Mouse (Mus musculus) gastrocnemius, adult 8-10 months (tissue): ENCODE measurements around the gene Phactr1. TPM values are rescaled to one million over a fixed set of nuclear protein-coding genes. Genes with fewer than 3 reads are reported as not detected.

Experiments used
- DNase-seq, 2 experiments: peaks; one replicate each; pipeline ENCODE4 v3.0.0; 2022; ENCODE audit warnings: low spot score in 2 of 2
- total RNA-seq, 4 experiments: library from RNA; stranded (reverse); gene quantifications; 2 replicates each; pipeline ENCODE4 v1.2.4; 2022

Gene Phactr1
- 1 to 10 TPM in 3 of 4 experiments, under 1 TPM in 1; 0.51 to 3.1 (median 1.7) TPM for total RNA-seq

DNA sequence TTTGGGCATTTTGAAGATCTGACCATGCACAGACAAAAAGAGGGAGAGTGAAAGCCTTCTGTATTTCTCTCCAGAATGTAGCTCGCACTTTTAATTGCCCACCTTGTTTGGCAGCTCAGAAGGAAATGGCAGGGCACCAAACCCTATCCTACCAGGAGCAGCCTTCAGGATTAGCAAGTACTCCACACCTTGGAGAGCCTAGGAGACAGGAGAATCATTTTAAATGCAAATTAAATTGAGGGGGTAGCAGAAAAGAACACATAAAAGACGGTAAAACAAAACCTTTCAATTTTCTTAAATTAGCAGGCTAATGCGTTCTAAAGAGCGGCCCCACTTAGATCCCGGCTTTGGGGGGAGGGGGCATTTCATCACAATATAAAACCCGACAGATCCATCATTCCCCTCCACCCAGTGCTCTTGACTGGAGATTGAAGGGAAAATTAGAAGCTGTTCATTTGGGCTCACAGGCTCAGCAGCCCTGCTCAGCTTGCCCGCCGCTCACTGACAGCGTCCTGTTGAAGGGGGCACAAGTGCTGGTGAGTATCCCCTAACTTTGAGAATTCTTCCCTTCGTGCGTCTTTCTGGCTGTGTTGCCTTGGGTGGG lies at the start of gene Phactr1:
Gene Phactr1 (plus strand): TSS at position 233 of the 604 bp plus-strand sequence.
- no peak for DNase-seq

DNA sequence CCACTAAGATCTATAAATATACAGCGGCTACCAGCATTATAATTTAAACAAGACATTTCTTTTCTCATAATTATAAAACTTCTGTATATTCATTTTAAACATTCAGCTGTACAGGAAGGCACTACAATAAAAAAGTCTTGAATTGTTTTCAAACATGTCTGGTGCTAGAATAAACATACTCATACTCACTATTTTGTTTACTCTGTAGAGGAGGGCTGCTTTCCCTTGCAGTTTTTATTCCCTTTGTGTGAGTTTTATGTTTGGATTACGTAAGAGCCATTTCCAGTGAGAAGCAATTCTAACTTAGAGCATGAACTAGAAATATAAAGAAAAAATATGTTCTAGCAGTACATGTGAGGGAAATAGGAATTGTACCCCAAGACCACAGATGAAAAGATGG lies 45.5 kb upstream of the Phactr1 start:
- DNase-seq: no peak

DNA sequence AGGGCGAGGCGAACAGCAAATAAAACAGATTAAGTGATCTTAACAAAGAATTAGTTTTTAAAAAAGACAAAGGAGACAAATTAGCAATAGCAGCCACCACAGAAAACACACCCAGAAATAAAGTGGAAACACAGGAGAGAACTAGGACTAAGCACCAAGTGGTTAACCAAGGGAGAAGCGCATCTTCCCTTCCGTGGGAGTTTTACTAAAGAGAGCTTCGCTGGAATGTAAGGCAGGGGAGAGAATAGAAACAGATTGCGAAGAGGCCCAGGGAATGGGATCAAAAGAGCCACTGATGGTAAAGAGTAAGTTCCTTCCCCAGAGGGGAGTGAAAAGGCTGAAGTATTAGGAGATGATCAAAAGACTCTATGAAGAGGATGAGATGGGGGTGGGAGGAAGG lies 30.2 kb upstream of the Phactr1 start:
- no peak for DNase-seq

DNA sequence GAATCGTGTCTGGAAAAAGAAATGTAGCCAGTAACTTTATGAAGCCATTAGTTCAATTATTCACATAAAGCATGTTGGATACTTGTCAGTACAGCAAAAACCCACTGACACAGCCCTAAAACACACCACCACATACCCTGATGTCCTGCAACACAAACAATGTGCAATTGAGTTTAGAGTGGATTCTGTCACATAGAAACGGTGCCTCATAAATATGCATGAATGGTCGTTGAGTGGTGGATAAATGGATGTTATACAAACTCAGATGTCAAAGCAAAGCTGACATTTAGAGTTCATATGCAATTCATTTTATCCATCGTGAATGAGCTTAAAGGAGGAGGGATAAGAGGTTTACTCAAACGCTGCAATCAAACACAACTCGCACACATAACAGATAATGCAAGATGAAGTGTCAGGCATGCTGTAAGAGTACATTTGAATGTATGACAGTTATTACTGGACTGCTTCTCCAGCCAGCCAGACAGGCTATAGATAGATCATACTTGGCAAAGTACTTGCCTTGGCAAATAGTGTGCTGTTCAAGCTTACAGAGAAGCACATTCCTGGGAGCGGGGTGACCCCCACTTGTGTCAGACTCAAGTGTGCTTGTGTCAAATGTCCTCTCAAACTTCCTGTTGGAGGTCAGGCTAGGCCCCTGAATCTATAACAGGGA lies 23.6 kb upstream of the Phactr1 start:
- DNase-seq: no peak

DNA sequence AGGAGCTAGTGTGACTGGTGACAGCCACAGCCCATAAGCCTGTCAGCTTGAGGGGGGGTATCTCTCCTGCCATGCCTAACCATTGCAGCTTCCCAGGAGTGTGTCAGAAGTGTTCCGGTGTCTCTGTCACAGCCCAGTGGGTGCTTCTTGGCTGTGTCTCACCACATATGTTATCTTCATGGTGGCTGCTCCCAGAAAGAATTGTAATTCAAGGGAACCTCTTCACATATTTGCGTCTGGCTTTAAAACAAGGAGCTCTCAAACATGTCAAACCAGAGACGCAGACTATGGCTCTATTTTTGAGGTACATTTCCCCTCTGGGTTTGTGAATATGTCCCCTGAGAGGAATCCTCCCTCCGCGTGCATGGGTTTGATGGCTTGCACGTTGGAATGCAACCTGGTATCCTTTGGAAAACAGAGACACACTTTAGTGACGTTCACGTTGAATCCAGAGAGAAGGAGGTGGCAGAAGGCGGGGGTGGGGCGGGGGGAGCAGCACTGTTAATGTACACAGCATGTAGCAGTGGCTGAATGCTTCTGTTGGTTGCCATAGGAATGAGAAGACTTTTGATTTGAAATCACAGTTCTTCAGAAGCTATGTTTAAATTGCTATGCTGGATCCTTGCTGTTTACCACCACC lies 8.7 kb upstream of the Phactr1 start:
- no peak for DNase-seq

DNA sequence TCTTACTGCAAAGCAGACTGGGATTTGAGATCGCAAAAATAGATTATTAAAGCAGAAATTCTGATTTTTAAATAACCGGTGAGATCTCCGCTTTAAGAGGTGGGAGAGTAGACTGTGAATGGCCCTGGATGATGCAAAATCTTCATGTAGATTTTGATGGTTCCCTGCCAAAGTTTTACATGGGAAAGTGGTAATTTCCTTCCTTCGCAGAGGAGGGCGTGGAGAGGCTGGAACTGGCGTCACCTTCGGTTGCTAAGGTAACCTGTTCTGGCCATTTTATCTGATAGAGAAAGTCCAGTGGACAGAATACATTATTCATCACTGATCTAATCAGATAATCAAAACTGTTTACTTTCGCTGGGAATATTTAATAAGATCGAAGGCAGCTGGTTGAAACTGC lies 876 bp downstream of the Phactr1 start:
- DNase-seq: no peak

DNA sequence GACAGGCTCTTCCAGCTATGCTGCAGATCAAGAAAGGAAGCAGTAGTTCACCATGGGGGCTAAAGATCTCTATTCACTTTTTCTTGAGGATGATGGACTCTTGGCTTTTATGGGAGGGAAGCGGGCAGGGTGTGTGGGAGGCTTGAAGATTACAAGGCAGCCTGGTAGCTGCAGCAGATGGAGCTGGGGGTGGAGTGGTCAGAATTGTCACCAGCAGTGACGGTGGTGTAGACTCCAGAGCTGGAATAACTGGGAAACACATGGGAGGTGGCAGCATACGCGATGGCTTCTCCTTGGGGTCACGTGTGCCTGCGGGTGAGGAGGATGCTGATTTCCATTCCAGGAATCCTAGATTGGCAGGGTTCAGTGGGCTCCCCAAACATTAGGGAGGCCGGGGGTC lies 3.8 kb downstream of the Phactr1 start:
- no peak for DNase-seq

DNA sequence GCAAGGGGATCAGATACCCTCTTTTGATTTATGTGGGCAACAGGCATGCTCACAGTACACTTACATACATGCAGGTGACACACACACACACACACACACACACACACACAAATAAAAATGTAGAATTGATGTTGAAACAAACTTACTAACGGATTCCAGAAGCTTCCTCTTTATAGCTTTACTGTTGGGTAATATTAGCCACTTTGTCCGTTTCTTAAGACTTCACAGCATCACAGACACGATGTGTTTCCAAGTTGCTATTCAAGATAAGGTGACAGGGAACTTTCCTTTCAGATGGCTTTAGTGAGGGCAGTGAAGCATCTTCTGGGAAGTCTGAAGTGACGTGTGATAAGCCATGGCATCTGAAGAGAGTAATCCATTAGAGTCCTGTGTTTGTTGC lies 11.8 kb downstream of the Phactr1 start:
- DNase-seq: no peak

DNA sequence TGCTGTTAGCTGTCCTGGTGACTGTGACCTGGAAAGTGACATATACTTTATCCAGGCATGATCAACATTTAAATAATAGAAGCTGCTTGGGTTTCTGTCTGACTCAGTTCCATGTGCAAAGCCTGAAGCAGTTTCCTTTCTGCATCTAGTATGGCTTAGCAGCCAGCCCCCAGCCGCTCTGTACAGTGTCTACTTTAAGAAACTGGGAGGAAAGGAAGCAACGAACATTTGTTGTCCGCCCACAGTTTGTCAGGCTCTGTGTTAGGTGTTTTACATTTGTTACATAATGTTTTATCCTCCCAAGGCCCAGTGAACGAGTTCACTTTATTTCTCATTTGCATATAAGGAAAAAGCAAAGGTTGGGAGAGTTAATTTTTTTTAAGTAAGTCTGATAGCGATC lies 16.2 kb downstream of the Phactr1 start:
- no peak for DNase-seq

DNA sequence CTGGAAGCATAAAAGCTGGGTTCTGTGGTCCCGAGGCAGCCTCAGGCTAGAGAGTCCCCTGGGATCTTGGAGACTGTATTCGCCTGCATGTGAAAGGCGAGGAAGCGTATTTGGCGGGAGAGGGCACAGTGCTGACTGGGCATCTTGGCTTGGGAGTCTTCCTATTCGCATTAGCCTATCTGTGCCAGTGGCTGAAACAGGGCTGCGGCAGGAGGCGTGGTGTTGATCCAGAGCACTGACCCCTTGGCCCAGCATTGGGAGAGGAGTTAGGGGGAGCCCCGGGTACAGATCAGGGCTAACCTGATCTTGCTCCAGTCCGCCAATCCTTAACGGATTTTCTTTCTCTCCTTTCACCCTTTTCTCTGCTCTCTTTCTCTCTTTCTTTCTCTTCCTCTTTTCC lies 28.7 kb downstream of the Phactr1 start:
- no peak for DNase-seq

DNA sequence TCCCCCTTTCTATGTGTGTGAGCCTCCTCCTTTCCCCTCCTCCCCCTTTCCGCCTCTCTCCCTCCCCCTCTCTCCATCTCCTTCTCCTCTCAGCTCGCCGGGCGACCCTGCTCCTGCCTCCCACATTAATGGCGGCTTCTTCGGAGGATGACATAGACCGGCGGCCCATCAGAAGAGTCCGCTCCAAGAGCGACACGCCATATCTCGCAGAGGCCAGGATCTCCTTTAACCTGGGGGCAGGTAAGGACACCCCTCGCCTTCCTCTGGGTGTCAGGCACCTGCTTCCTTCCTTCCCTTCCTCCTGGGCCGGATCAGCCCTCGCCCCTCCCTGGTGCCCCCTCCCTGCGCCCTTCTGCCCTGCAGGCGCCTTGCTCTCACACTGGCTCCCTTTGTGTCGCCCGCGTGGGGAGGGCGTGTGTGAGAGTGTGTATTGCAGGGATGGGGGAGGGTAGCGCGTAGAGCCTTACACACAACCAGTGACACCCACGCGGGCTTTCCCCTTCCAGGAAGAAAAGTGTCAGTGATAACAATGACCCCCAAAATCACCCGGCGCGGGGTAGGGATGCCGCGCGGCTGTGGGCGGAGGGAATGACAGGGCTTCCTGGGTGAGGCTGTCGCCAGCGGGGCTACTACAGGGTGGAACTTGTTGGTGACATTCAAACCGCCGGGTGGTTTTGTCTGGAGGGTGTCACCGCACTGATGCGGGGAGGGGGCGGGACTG lies 29.3 kb downstream of the Phactr1 start:
- no peak for DNase-seq

DNA sequence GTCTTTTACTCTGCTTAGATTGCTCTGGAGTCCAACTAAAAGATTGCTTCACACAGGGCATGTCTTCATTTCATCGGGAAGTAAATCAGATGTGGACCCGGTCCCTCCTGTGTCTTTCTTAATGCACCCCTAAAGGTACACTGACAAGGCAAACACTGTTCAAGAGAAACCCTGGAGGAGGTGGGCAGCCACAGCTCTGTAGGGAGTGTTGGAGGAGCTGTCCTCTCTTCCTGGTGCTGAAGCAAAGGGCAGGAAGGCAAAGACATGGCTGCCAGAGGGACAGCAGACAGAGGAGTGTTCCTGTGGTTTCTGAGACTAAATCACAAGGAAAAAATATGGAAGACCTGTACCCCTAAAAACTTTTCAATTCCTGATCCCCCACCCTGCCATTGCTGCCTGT lies 31.1 kb downstream of the Phactr1 start:
- DNase-seq: no peak

DNA sequence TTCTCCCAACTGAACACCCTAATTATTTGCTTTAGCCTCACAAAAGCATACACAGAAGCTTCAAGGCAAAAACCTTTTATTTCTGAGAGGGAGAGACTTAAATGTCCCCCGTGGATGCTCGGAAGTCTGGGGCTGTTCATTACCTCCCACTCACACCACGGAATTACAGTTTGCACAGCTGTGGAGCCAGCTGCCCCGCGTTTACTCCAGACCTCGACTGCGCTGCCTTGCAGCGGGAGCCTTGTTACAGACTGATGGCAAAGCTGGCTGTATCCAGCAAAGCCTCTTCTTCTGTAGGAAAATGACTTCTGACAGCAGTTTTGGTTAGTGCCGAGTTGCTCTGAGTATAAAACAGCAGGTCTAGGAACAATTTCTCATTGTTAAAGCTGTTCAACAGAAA lies 39.0 kb downstream of the Phactr1 start:
- no peak for DNase-seq

DNA sequence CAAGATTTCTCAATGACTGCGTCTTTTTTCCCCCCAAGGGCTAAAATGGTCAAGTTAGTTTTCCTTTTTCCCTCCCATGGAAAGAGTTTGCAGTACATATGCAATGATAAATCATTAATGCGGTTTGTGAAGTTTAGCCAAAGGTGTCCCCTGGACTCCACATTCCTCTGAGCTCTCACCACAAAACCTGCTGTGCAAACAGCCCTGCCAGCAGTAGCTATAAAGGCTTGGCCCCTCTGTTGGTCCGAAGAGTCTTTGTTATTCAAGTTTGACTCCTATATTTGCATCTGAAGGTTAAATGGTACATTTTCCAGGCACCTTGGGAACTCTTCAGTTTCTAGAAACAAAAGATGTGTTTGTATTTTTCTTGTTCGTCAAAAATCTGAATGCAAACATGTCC lies 39.7 kb downstream of the Phactr1 start:
- DNase-seq: no peak

DNA sequence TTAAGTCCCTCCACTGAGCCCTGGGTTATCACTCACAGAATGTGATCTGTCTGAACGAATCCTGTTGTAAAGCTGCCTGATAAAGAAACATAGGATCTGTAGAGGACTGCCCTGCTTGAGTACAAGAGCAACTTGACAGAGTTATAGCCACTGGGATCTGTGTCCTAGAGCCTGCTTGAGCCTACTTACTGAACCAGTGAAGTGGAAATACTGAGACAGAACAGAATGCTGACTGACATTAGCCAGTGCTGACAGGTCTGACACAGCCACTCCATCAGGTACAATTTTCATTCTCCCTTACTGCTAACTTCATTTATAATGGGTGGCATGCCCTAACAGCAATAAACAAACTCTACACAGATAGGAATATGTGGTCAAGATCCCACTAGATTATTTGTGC lies 40.2 kb downstream of the Phactr1 start:
- DNase-seq: no peak

DNA sequence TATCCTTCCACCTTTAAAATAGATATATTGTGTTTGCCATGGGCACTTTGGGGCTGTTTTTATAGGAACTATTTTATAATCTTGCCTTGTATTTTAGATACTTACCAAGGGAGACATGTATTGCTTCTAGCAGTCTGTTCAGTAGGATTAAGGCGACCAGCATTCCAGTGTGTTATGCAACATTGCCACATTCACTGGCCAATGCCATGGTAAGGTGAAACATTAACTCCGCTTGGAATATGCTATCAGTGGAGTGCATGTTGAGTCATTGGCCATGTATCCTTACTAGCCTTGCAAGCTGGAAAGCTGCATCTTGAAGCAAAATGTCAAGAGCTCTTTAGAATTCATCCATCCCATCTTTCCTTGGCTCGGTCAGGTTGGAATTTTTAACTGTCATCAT lies 43.6 kb downstream of the Phactr1 start:
- no peak for DNase-seq

DNA sequence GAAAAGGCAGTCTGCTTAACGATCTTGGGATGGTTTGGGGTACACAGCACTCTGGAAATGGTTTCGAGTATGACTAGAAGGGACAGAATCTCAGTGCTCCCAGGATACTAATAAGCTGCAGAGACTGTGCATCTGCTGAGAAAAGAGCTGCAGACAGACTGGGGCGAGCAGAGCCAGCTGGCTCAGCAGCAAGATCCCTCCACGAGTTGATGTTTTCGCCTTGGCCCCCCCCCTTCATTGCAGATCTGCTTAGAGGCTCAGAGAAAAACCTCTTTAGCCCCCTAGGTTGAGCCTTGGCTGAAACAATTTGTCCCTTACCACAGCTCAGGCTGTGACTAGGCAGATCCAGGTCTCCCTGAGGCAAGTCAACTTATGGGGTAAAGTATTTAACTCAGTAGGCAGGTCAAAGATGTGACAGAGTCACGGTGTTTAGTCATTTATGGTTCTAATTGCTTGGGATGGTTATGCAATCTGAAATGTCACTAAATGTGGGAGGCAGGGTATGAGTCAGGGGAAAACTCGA lies 45.3 kb downstream of the Phactr1 start:
- DNase-seq: no peak

DNA sequence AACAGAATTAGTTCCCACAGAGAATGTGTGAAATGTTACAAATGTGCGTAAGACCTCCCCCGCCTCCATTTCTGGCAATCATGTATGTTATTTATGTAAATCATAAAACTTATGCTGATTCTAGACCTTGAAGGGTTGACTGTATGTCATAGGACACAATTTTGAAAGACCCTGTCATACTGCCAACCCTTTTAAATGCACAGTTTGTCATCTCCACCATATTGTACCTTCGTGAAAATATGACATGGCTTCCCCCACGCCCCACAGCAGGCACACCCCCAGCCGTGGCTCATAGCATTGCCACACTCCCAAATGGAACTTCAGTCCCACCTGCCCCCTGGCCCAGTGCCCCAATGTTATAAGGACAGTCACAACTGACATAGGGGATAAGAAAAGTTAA lies 57.1 kb downstream of the Phactr1 start:
- DNase-seq: no peak

DNA sequence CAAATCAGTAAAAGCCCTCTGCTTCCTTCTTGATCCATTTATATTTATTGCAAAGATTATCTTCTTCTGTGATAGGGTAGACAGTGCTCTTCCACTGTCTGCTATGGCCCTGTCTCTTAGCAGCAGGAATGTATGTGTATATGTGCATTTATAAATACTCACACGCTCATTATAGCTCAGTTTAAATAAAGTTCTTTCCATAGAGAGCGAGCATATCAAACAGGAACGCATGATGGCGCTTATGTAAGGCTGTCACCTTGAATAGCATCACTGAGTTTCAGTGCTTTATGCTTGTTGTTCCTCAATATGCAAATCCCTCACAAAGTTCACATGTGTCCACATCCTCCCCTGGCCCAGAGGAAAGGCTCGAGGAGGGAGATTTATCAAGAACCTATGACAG lies 57.7 kb downstream of the Phactr1 start:
- DNase-seq: no peak

DNA sequence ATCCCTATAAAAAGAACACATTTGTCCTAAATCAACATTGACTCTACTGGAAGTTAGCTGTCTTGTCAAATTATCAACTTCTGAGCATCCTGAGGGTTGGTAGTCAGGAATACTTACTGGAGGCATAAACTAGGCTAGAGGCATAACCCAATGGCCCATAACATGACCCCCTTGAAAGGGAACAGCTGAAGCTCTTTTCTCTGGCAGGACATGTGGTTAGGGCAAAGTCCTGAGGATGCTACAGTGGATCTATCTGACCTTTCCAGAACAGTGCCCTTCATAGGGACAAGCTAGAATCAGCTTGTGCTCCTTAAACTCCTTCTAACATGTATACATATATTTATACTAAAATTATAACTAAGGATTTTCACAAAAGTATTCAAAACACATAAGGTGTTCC lies 61.8 kb downstream of the Phactr1 start:
- DNase-seq: no peak

DNA sequence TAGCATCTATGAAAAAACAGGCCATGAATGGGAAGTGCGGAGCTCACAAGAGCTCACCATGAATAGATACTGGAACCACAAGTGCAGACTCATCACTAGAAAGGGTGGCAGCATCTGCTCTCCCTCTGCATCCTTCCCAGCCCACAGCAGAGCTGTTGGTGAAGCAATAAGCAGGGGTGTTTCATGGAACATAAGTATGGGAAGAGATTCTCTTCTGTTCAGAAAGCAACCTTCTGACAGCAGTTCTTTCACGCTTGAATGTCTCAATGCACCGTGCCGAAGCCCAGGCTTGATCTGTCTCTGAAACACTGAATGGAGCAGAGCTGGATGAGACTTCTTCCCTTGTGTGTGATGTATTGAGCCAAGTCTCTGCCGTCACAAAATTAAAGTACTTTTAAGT lies 64.0 kb downstream of the Phactr1 start:
- no peak for DNase-seq
